Mouse (Mus musculus) lung, embryonic 14.5 days (tissue): ENCODE data around the gene Ubap1l. TPM values are rescaled to one million over a fixed set of nuclear protein-coding genes. Genes with fewer than 3 reads are reported as not detected.
"Not testable (repeated sequence)": the region's sequence is repeated elsewhere in the genome, so short reads cannot be mapped to it uniquely, and the experiment has no call there.

ENCODE experiments used
- ATAC-seq: fragments of 200-750 bp; cut with Nextera tagmentation; 2 replicates; pipeline ENCODE4 v1.8.0; 2017; ENCODE audit warnings: mild to moderate bottlenecking, moderate TSS enrichment, moderate library complexity; ENCODE audit not compliant: insufficient read depth
- DNase-seq: peaks from one replicate; pipeline ENCODE4 v3.0.0-alpha.2; 2015
- H3K27ac ChIP-seq: fragments of 300-500 bp; sonication (generic); 2 replicates; pipeline ENCODE4 v1.5.1; 2014; ENCODE audit warnings: low read depth, mild to moderate bottlenecking, moderate library complexity
- H3K27me3 ChIP-seq: fragments of 300-500 bp; sonication (generic); 2 replicates; pipeline ENCODE4 v1.6.1; 2014; ENCODE audit warnings: low read length, control low read depth; ENCODE audit not compliant: insufficient read depth
- H3K36me3 ChIP-seq: fragments of 300-500 bp; sonication (generic); 2 replicates; pipeline ENCODE4 v1.6.1; 2014; ENCODE audit warnings: control low read depth; ENCODE audit not compliant: insufficient read depth
- H3K4me1 ChIP-seq: fragments of 300-500 bp; sonication (generic); 2 replicates; pipeline ENCODE4 v1.6.1; 2014; ENCODE audit warnings: antibody characterized with exemption, control low read depth; ENCODE audit not compliant: insufficient read depth
- H3K4me2 ChIP-seq: fragments of 300-500 bp; sonication (generic); 2 replicates; pipeline ENCODE4 v1.6.1; 2014; ENCODE audit warnings: mild to moderate bottlenecking
- H3K4me3 ChIP-seq: fragments of 300-500 bp; sonication (generic); 2 replicates; pipeline ENCODE4 v1.5.1; 2014; ENCODE audit warnings: low read depth, low read length
- H3K9ac ChIP-seq: fragments of 300-500 bp; sonication (generic); 2 replicates; pipeline ENCODE4 v1.6.1; 2014
- H3K9me3 ChIP-seq: fragments of 300-500 bp; sonication (generic); 2 replicates; pipeline ENCODE4 v1.6.1; 2016; ENCODE audit warnings: low read depth, low read length, control low read depth
- CTCF ChIP-seq: IDR thresholded peaks from 2 replicates; pipeline ENCODE4 v1.5.1; 2016; ENCODE audit warnings: antibody characterized with exemption, low read depth
- WGBS: fragments of 180-500 bp; shearing (Covaris S2); extraction: QIAGEN DNeasy Blood & Tissue Kit; methylation state at CpG from one replicate; pipeline ENCODE4 v1.1.7; 2014; 5-methylcytosine and 5-hydroxymethylcytosine counted together
- polyA plus RNA-seq: library from polyadenylated mRNA; unstranded; fragments of >200 nt; fragmentation: Nextera tagmentation; extraction: Ambion mirVana; gene quantifications from 2 replicates; pipeline ENCODE4 v1.2.1, GENCODE M21; 2014

Ubap1l gene
- polyA plus RNA-seq, 1 experiment from 2014 or later = 0.24 TPM

- 84% methylated on average over 4 of the region's 4 CpGs for WGBS
- no peak for ATAC-seq
- no peaks in the 10 kb centered on the region for H3K4me1 ChIP-seq
These were observed 21.7 kb upstream of the Ubap1l start for GRCm38 (mm10) chr9:65339146-65339545.

GRCm38 (mm10) chr9:65340414-65340813, 20.4 kb upstream of the Ubap1l start:
- Histone ChIP-seq H3K9me3 (peaks cover 6% of the 10 kb centered on the region; the same call in 1 of the 2 replicates), H3K4me3 (no peak overlapping the region), H3K4me2 (no peak overlapping the region), H3K9ac (no peak overlapping the region), H3K36me3 (no peaks in the 10 kb centered on the region), H3K27ac (no peak overlapping the region), H3K27me3 (no peaks in the 10 kb centered on the region), H3K4me1 (no peaks in the 10 kb centered on the region)
- WGBS = 81% methylated on average over 2 of the region's 2 CpGs
- ATAC-seq (no peak), DNase-seq (no peak)
- TF ChIP-seq CTCF = no peak

More at GRCm38 (mm10) chr9:65339146-65339545, 21.7 kb upstream of the Ubap1l start:
- DNase-seq = no peak
- Histone ChIP-seq H3K27ac (no peak overlapping the region), H3K27me3 (no peaks in the 10 kb centered on the region), H3K4me3 (no peak overlapping the region), H3K4me2 (no peak overlapping the region), H3K9me3 (no peaks in the 10 kb centered on the region), H3K9ac (no peak overlapping the region), H3K36me3 (no peaks in the 10 kb centered on the region)
- TF ChIP-seq CTCF = no peak

- 0 out of 2 replicates have a peak, but pooled peaks have one; percentile 15 for ATAC-seq
- H3K9ac ChIP-seq = peak overlapping the region; percentile 95
- not testable (repeated sequence) for DNase-seq, H3K4me1 ChIP-seq, H3K27me3 ChIP-seq, H3K36me3 ChIP-seq, H3K9me3 ChIP-seq
- H3K4me3 ChIP-seq = peak overlapping the region; percentile 98
- H3K27ac ChIP-seq = peak overlapping the region; percentile 94
- 65% methylated on average over 11 of the region's 11 CpGs for WGBS
- peak overlapping the region; percentile 87 for H3K4me2 ChIP-seq
These were observed 15.4 kb upstream of the Ubap1l start for GRCm38 (mm10) chr9:65345439-65345838.

DNA sequence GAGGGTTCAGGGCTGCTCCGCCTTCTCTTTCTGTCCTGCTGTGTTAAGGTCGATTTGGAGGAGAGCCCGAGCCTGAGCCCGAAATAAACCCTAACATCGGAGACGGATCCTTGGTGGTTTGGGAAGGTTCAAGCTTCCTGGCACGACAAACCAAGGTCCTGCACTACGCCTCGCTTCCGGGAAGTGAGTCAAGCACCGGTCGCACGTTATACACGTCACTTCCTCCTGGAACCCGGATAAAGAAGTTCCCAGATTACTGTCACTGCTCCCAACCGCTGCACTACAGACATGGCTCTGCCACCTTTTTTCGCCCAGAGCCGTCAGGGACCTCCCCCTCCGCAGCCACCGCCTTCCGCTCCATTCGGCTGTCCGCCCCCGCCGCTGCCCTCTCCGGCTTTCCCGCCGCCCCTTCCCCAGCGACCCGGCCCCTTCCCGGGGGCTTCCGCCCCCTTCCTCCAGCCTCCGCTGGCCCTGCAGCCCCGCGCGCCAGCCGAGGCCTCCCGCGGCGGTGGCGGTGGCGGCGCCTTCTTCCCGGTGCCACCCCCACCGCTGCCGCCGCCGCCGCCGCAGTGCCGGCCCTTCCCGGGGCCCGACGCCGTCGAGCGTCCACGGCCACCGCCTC, 14.9 kb upstream of the Ubap1l start, which contains the start of gene Pdcd7:
Gene Pdcd7, plus strand, starts transcription at position 251 of the 622 bp plus-strand sequence.
- Histone ChIP-seq H3K4me1 (no peaks in the 10 kb centered on the region), H3K4me3 (peak within 1 kb of the TSS; percentile 98), H3K4me2 (peak within 1 kb of the TSS; percentile 87), H3K27me3 (no peaks in the 10 kb centered on the region), H3K9ac (peak within 1 kb of the TSS; percentile 95), H3K27ac (peak within 1 kb of the TSS; percentile 94), H3K36me3 (no peaks in the 10 kb centered on the region), H3K9me3 (peaks cover 6% of the 10 kb centered on the region; the same call in 1 of the 2 replicates)
- DNase-seq (peak; percentile 100), ATAC-seq (peak; percentile 96)
- TF ChIP-seq CTCF = no peak
- WGBS = under 1% methylated on average over 52 of the region's 59 CpGs

GRCm38 (mm10) chr9:65346476-65347111, 14.2 kb upstream of the Ubap1l start:
- Histone ChIP-seq H3K4me2 (peak overlapping the region; percentile 87), H3K36me3 (no peaks in the 10 kb centered on the region), H3K27me3 (no peaks in the 10 kb centered on the region), H3K4me1 (no peaks in the 10 kb centered on the region), H3K4me3 (peak overlapping the region; percentile 98), H3K27ac (peak overlapping the region; percentile 94), H3K9ac (peak overlapping the region; percentile 95), H3K9me3 (peaks cover 6% of the 10 kb centered on the region; the same call in 1 of the 2 replicates)
- DNase-seq = peak; percentile 51
- peak; percentile 79 for ATAC-seq
- under 1% methylated on average over 71 of the region's 77 CpGs for WGBS
- TF ChIP-seq CTCF = no peak

DNA sequence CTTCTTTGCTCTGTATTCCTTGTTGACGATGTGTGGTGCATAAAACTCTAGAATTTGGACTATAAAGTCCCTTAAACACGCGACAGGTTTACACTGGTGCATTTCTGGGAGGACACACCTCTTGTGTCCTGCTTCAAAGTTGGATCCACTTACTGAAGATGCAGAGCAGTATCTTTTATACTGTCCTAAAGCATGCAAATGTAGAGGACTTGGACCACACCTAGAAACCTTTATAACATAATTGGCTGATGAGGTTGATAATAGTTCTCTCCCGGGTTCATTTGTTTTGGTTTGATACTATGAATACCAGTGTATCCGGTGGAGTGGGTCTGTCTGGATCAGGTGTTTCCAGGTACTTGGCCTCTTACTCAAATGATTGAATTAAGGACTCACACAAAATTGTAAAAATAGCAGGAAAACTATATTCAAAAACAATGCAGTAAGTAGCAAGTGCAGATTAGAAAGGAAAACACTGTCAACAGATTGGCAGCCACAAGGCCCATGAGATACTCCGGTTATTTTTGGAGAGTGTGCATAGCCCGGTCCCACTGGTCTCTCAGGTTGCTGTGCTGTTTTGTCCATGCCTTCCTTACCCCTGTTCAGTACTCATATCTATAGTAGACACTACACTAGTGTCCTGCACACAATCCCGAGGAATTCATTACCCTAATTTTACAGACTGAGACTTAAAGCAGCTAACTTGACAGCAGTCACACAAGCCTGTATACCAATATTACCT, 13.6 kb upstream of the Ubap1l start:
- Histone ChIP-seq H3K27ac (peak overlapping the region; percentile 94; the same call in 1 of the 2 replicates), H3K4me3 (peak overlapping the region; percentile 98), H3K4me1 (no peaks in the 10 kb centered on the region), H3K36me3 (no peaks in the 10 kb centered on the region), H3K9ac (peak overlapping the region; percentile 95), H3K9me3 (peaks cover 6% of the 10 kb centered on the region; the same call in 1 of the 2 replicates), H3K27me3 (no peaks in the 10 kb centered on the region), H3K4me2 (peak overlapping the region; percentile 87)
- no peak for DNase-seq
- 39% methylated on average over 8 of the region's 8 CpGs for WGBS
- no peak for ATAC-seq
- TF ChIP-seq CTCF = no peak

DNA sequence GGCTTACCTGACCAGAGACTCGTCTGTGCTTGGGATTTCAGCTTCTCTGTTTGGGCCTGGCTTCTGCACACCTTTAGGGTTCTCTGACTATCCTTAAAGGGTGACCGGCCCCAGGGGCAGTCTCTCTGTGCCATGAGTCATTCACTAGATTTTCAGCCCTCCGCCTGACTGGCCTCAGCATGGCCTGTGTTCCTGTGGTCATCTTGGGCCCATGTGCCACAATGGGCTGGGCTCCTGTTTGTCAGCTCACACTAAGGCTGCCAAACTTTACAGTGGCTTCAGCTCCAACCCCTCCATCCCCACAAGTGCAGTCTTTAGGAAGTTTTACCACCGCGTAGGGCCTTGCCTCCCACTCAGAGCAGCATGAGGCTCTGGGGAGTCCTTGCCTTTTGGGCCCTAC, 7.6 kb upstream of the Ubap1l start:
- ATAC-seq (no peak), DNase-seq (no peak)
- Histone ChIP-seq H3K4me2 (no peak overlapping the region), H3K4me1 (no peaks in the 10 kb centered on the region), H3K9me3 (no peaks in the 10 kb centered on the region), H3K9ac (no peak overlapping the region), H3K4me3 (no peak overlapping the region), H3K27me3 (no peaks in the 10 kb centered on the region), H3K27ac (no peak overlapping the region), H3K36me3 (peaks cover 39% of the 10 kb centered on the region)
- no peak for TF ChIP-seq CTCF
- WGBS = 94% methylated on average over 5 of the region's 5 CpGs
